Mouse (Mus musculus) frontal cortex, postnatal 25 days (tissue): ENCODE measurements around the gene Ift46.
A peak's percentile ranks its signal among the peaks of the same experiment; 100 is the strongest.
"Not testable (repeated sequence)": the region's sequence is repeated elsewhere in the genome, so short reads cannot be mapped to it uniquely, and the experiment has no call there.

Source experiments
- DNase-seq, 2 experiments: peaks; one replicate each; pipeline ENCODE4 v3.0.0; 2022; ENCODE audit warnings: low spot score in 2 of 2

Ift46 gene

DNA sequence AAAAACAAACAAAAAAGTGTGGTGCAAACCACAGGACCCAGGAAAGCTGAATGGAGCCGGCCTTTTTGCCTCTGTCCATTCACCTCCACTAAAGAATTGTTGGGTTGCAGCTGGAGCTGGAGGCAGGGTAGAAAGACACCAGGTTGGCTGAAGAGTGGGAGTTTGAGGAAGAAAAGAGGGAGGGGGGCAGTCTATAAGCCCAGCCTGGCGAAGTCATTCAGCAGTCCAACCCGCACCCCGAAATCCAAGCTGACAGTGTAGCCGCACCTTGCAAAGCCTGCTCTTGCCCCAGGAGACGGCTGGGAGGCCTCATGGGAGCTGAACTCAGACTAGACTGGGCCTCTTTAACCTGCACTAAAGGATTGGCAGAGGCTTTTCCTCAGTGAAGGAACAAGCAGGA lies 31.8 kb upstream of the Ift46 start:
- DNase-seq, result no peak

- DNase-seq, result no peak
Observed at GRCm38 (mm10) chr9:44736301-44736700, 31.4 kb upstream of the Ift46 start.

DNA sequence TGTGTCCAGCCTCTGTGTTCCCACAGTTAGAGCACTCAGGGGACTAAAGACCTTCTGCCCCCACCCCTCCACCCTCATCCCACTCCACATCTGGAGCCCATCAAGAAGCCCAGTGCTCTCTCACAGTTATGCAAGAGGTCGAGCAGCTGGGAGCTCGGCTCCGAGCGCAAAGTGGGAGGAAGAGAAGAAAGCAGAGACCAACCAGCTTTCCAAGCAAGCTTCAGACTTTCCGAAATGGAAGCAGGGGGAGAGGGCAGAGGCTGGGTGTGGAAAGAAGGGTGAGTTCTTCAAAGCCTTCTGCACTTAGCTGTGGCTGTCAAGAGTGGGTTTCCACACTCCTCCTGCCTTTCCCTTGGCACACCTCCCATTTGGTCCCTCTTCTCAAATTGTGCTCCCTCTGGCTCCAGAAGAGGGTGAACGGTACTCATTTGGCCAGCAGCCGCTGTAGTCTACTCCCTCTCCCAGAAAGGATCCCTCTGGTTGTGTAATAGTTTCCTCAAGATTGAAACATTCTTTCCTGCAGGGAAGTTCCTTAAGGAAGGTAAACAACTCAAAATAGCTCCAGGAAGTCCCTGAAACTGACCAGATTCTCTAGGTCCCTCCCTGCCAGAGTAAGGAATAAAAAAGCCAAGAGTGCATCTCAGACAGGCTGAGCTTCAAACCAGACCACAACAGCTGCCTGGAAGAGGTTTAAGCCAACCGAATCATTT lies 30.3 kb upstream of the Ift46 start:
- DNase-seq, result no peak

- no peak for DNase-seq
Observed at GRCm38 (mm10) chr9:44740663-44741192, 27.0 kb upstream of the Ift46 start.

DNA sequence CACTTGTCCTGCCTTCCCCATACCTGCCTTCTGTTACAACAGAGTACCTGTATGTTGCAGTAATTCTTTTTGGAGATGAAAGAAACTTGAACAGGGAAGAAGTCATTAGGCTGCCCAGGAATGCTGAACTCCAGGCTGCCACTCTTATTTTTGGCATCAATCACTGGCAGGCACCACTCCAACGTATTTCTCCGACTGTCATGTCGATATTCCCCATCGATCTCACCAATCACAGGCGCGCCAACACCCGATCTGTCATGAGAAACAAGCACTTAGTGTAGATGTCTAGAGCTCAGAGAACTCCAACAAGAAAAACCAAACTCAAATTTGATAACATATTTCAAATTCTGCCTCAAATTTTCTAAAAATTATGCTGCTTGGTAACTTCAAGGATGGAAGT lies 22.3 kb upstream of the Ift46 start:
- DNase-seq, result no peak

- DNase-seq, result no peak
Observed at GRCm38 (mm10) chr9:44746666-44747065, 21.0 kb upstream of the Ift46 start.

GRCm38 (mm10) chr9:44747341-44747740 lies 20.4 kb upstream of the Ift46 start:
- DNase-seq, result no peak

GRCm38 (mm10) chr9:44748473-44748872 lies 19.2 kb upstream of the Ift46 start:
- DNase-seq, result no peak

DNA sequence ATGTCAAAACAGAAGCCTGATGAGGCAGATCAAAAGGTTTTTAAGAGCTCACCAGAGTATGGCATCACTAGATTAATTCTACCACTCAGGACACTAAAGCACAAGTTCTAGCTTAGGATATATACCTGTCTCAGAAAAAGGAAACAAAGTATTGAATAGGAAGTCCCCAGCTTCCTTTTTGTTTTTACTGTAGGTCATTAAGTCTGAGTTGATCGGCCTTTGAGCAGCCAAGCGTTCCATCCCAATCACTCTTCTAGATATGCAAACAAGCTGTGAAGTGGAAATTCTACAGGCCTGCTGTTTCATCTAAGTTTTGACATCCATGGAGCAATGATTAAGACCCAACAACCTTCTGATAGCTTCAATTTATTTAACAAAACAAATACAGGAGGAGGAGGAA lies 6.8 kb upstream of the Ift46 start:
- no peak for DNase-seq

DNA sequence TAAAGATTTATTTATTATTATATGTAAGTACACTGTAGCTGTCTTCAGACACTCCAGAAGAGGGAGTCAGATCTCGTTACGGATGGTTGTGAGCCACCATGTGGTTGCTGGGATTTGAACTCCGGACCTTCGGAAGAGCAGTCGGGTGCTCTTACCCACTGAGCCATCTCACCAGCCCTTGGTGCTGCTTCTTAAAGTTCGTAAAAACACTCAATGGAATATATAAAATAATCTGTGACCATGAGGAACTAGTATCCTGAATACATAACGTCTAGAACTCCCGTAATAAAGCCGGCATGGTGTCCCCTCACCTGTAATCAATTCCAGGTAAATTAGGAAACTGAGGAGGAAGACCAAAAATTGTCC lies 304 bp downstream of the Ift46 start:
- not testable (repeated sequence) for DNase-seq

GRCm38 (mm10) chr9:44771376-44771775 lies 3.7 kb downstream of the Ift46 start:
- no peak for DNase-seq

DNA sequence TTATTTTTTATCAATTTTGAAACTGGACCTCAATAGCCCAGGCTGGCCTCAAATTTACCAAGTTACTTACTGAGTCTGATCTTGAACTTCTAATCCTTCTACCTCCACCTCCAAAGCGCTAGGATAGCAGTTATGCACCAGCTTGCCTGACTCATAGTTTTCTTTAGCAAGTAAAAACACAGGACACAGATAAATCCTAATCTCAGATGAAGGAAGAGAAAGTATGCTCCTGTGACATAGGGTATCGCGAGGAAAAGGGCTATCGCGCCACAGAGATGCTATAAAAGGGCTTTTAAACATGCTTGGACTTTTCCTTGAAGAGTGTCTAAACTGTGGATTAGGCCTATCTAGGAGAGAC lies 4.7 kb downstream of the Ift46 start:
- no peak for DNase-seq

- peak; percentile 91 to 96 for DNase-seq
Observed at GRCm38 (mm10) chr9:44772750-44773651, 5.3 kb downstream of the Ift46 start.

GRCm38 (mm10) chr9:44792842-44793241 lies 25.1 kb downstream of the Ift46 start:
- no peak for DNase-seq

- no peak for DNase-seq
Observed at GRCm38 (mm10) chr9:44798298-44798697, 30.6 kb downstream of the Ift46 start.

DNA sequence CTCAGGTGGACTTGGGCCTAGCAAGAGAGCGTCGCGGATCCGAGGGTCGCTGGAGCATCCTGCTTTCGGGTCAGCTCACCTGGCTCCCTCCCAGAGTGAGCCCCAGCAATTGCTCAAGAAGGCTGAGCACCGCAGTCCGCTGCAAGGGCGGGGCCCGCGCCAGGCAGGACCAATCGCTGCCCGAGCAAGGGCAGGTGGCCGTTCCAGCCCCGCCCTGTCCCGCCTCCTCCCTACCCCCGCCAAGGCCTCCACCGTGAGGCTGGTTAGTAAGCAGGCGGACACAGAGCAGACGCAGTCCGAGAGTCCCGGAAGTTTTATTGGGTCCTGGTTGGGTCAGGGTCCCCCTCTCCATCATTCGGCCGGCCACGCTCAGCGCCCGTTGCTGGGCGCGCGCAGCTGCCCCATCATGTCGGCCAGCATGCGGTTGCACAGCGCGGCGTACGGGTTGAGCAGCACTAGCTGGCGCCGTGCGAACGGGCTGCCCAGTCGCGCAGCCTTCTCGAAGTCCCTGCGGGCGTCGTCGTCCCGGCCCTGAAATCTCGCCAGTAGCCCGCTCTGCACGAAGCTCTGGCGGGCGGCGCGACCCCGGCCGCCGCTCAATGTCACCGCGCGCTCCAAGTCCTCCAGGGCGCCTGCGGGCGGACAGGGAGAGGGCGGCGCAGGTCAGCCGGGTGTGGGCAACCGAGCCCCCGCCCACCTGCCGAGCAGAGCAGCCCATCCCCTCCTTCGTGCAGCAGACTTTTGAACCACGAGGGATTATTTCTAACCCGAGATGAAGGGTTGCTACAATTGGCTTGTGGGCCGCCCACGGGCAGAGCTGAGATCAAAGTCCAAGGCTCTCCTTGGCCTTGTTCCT lies 31.6 kb downstream of the Ift46 start, which contains the start of gene Tmem25:
TSS of gene Tmem25 (minus strand) at position 206 of the 856 bp plus-strand sequence.
- peak; percentile 76 to 77 for DNase-seq

DNA sequence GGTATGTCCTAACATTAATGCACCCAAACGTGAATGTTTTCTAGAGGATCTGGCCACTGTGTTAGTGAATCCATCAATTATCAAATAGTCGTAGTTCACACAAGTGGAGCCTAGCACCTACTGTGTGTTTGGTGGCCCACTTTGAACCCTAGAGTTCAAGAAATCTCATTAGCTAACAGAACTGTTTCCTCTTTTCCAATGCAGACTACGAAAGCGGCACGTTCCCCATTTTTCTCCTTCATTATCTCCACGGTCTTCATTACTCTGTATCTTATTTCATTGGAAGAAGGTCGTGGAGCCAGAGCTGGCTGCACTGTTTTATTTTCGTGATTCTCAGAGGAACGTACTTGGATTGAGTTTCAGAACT lies 32.2 kb downstream of the Ift46 start:
- no peak for DNase-seq

- DNase-seq, result no peak
Observed at GRCm38 (mm10) chr9:44801669-44802068, 34.0 kb downstream of the Ift46 start.

- DNase-seq, result no peak
Observed at GRCm38 (mm10) chr9:44802808-44803450, 35.2 kb downstream of the Ift46 start, which contains the start of gene Ttc36. Gene Ttc36 (minus strand): TSS chr9:44803072.

- no peak for DNase-seq
Observed at GRCm38 (mm10) chr9:44804678-44805077, 37.0 kb downstream of the Ift46 start.

DNA sequence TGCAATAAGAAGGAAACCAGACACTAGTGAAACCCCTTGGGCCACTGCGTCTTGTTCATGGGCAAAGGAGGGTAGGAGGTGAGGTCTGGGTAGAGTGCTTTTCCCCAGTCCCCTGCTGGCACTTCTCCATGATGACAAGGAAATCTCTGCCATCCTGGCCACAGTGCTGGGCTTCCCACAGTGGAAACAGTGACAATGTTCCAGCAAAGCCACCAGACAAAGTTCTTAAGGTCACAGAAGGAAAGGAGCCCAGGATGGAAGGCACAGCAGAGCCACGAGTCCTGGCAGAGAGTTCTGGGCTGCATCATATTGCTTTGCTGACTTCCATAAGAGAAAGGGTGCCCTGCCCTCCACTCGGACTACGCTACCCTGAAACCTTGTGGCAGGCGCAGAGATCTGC lies 37.8 kb downstream of the Ift46 start:
- DNase-seq, result no peak
